Mouse (Mus musculus) spleen, adult 2 months (tissue): Measurements from ENCODE around the gene Fam160a1. TPM values are rescaled to one million over a fixed set of nuclear protein-coding genes. Genes with fewer than 3 reads are reported as not detected.

Experiments used
- DNase-seq, 2 experiments: peaks; one replicate each; pipeline versions ENCODE4 v3.0.0 to v3.0.0-alpha.2; 2012 to 2021; ENCODE audit warnings: low spot score in 2 of 2, low read depth in 1 of 2
- H3K27ac ChIP-seq: fragments of 200-500 bp; 2 replicates; pipeline ENCODE4 v1.5.1; 2012; ENCODE audit warnings: low read length, inconsistent platforms; ENCODE audit not compliant: insufficient read depth
- H3K27me3 ChIP-seq: fragments of 200-500 bp; 2 replicates; pipeline ENCODE4 v1.6.1; 2012; ENCODE audit warnings: mild to moderate bottlenecking, moderate library complexity, low read length, inconsistent platforms; ENCODE audit not compliant: control insufficient read depth, insufficient read depth
- H3K36me3 ChIP-seq: fragments of 200-500 bp; 2 replicates; pipeline ENCODE4 v1.6.1; 2012; ENCODE audit warnings: mild to moderate bottlenecking, low read length, inconsistent platforms; ENCODE audit not compliant: control insufficient read depth, insufficient read depth
- H3K4me1 ChIP-seq: fragments of 200-500 bp; 2 replicates; pipeline ENCODE4 v1.6.1; 2011; ENCODE audit warnings: inconsistent platforms; ENCODE audit not compliant: control insufficient read depth, insufficient read depth, insufficient read length
- H3K4me3 ChIP-seq: fragments of 200-500 bp; 2 replicates; pipeline ENCODE4 v1.5.1; 2011; ENCODE audit warnings: mild to moderate bottlenecking, inconsistent platforms; ENCODE audit not compliant: insufficient read depth, insufficient read length; ENCODE audit errors: extremely low read depth
- CTCF ChIP-seq: fragments of 200-500 bp; IDR thresholded peaks from 2 replicates; pipeline ENCODE4 v1.5.1; 2011; ENCODE audit warnings: mild to moderate bottlenecking, inconsistent platforms; ENCODE audit not compliant: insufficient read depth, insufficient read length, insufficient replicate concordance; ENCODE audit errors: extremely low read depth
- POLR2A ChIP-seq: fragments of 200-500 bp; IDR thresholded peaks from 2 replicates; pipeline ENCODE4 v1.6.1; 2011; ENCODE audit warnings: low read depth, low read length, inconsistent platforms
- WGBS: fragments of 180-500 bp; shearing (Covaris S2); methylation state at CpG from one replicate; pipeline ENCODE4 v1.1.7; 2018; 5-methylcytosine and 5-hydroxymethylcytosine counted together
- polyA plus RNA-seq: library from polyadenylated mRNA; depleted of rRNA; stranded (reverse); fragments of >200 nt; gene quantifications from 2 replicates; pipeline ENCODE4 v1.2.3, GENCODE M21; 2012

Fam160a1 gene
- polyA plus RNA-seq, 1 experiment: 0.58 TPM

DNA sequence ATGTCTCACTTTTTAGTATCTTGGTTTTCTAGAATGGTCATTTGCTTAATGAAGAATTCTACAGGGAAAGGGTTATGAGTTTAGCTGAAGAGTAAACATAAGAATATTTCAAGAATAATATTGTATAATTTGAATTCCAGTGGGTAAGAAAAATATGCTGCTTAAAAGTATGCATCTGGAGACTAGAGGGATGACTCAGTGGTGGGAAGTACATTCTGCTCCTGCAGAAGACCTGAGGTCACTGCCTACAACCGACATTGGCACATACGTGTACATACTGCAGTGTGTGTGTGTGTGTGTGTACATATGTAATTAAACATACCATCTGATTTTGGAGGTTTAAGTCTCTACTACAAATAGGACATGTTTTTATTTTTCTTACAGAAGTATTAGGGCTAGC, 181.5 kb downstream of the Fam160a1 start:
- H3K27me3 ChIP-seq: no peaks in the 10 kb centered on the region
- H3K36me3 ChIP-seq: no peaks in the 10 kb centered on the region
- DNase-seq: no peak
- TF ChIP-seq CTCF (no peak), POLR2A (no peak)
- no peak overlapping the region for H3K4me3 ChIP-seq
- H3K27ac ChIP-seq: no peak overlapping the region
- H3K4me1 ChIP-seq: no peaks in the 10 kb centered on the region
- WGBS: 98% methylated on average over 2 of the region's 2 CpGs

DNA sequence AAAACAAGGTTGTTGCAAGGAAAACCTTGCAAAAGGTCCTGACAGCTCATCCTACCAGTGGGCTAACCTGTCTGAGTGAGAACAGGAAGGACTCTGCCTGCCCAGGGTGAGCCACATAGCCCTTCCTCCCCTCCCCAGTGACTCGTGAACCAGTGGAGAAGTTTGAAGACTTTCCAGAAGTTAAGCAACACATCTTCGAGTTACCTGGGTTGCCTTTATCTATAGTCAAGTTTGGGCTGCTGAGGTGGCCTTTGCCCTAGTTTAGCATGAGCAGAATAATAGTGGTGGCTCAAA, 182.0 kb downstream of the Fam160a1 start:
- Histone ChIP-seq H3K36me3 (no peaks in the 10 kb centered on the region), H3K27ac (no peak overlapping the region), H3K27me3 (no peaks in the 10 kb centered on the region), H3K4me3 (no peak overlapping the region), H3K4me1 (no peaks in the 10 kb centered on the region)
- no peak for DNase-seq
- TF ChIP-seq POLR2A: no peak
- no peak for TF ChIP-seq CTCF
- 42% methylated on average over 2 of the region's 2 CpGs for WGBS

DNA sequence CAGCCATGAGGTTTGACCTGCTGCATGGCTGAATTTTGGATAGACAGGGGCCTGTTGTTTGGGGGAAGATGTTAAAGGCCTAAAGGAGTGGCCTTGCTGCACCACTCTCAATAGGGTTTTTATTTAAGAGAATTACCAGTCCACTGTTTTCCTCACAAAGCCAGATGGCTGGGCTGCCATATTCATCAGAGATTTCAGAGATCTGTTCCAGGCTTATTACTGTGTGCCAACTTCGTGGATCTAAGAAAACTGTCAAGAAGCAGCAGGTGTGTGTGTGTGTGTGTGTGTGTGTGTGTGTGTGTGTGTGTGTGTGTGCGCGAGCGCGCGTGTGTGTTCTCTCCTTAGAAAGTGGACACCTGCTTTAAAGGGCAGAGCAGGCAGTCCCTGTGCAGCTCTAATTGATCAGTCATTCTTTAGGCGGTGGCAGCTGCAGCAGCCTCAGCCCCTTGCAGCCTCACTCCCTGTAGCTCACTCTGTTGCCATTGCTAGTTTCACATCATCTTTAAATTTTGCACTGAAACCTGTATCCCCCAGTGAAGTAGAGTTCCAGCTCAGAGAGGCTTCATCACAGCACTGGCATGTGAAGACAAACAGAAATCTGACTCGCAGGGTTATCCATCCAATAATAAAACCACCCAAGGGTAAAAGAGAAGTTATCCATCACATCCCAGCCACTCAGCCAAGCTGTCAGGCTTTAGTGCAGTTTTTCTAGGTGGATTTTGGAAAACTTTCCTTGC, 182.5 kb downstream of the Fam160a1 start:
- no peak for DNase-seq
- no peak overlapping the region for H3K4me3 ChIP-seq
- TF ChIP-seq CTCF: no peak
- no peak for TF ChIP-seq POLR2A

DNA sequence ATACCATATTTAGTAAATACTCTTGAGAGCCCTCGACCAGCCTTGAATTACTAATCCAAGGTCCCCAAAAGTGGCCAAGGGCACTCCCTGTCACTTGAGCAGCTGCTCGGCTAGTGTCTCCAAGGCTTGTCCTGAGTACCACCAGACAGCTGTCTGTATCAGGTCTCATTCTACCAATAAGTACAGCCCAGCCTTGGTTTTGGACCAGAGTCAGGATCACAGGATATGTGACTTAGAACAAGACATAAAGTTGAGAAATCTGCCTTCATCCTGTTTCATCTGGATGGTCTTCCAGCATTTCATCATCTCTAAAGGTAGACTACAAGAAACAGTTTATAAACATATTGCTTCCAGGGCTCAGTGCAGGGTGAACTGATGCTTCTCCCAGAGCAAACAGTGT, 183.4 kb downstream of the Fam160a1 start:
- Histone ChIP-seq H3K4me3 (no peak overlapping the region), H3K4me1 (no peaks in the 10 kb centered on the region), H3K27ac (no peak overlapping the region), H3K36me3 (no peaks in the 10 kb centered on the region), H3K27me3 (no peaks in the 10 kb centered on the region)
- no peak for TF ChIP-seq CTCF
- no peak for TF ChIP-seq POLR2A
- DNase-seq: no peak
- WGBS: 85% methylated on average over 2 of the region's 2 CpGs

More for the DNA sequence above, 182.5 kb downstream of the Fam160a1 start:
- H3K27me3 ChIP-seq: no peaks in the 10 kb centered on the region
- H3K4me1 ChIP-seq: no peaks in the 10 kb centered on the region
- 93% methylated on average over 8 of the region's 8 CpGs for WGBS
- H3K36me3 ChIP-seq: no peaks in the 10 kb centered on the region
- H3K27ac ChIP-seq: no peak overlapping the region

DNA sequence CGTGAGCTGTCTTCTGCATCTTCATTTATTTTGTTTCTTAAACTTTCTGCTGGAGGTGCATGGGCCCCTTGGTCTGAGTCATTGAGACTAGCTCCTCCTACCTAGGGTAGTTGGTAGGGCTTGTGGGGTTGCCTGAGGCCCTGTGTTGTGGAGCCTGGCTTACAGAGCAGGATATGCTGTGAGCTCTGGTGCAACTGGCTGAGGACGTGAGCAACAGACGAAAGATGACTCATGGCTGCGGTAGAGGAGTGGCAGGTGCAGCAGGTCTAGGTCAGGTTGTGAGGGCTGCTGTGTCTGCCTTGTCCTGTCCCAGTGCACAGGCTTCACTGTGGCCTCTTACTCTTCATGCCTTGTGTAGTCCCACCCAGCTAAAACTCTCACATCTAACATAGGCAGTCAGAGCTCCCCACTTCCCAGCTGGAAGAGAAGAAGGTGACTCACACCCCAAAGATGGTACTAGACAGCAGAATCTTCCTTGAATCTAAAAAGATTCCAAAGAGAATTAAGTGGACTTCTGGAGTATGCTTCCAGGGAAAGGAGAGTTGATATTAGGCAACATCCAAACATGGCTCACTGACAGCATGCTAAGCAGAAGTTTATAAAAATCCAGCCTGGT, 187.1 kb downstream of the Fam160a1 start:
- H3K36me3 ChIP-seq: no peaks in the 10 kb centered on the region
- 94% methylated on average over 4 of the region's 4 CpGs for WGBS
- H3K27me3 ChIP-seq: no peaks in the 10 kb centered on the region
- no peak for DNase-seq
- H3K4me1 ChIP-seq: no peaks in the 10 kb centered on the region
- H3K27ac ChIP-seq: no peak overlapping the region
- no peak overlapping the region for H3K4me3 ChIP-seq
- TF ChIP-seq CTCF (no peak), POLR2A (no peak)

DNA sequence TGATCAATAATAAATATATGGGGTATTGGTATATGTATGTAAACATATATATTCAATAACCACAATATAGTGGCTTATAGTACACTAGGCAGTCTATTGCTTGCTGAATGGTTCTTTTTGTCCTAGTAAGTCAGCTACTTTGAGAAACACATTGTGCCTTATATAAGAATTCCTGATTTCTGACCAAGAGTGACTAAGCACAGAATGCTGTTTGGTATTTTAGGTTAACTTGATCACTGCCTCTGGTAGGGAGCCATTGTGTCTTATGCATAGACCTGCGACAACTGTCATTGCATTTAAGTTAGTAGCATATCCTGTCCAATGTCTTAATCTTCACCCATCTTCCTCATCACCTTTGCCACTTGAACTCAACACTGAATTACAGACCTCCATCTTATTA, 197.3 kb downstream of the Fam160a1 start:
- no peak for DNase-seq
- H3K4me3 ChIP-seq: no peak overlapping the region
- H3K27ac ChIP-seq: no peak overlapping the region
- WGBS: 93% methylated on average over 1 of the region's 1 CpGs
- no peaks in the 10 kb centered on the region for H3K4me1 ChIP-seq
- TF ChIP-seq POLR2A (no peak), CTCF (no peak)
- H3K27me3 ChIP-seq: no peaks in the 10 kb centered on the region
- H3K36me3 ChIP-seq: peaks cover 9% of the 10 kb centered on the region; the same call in 1 of the 2 replicates

DNA sequence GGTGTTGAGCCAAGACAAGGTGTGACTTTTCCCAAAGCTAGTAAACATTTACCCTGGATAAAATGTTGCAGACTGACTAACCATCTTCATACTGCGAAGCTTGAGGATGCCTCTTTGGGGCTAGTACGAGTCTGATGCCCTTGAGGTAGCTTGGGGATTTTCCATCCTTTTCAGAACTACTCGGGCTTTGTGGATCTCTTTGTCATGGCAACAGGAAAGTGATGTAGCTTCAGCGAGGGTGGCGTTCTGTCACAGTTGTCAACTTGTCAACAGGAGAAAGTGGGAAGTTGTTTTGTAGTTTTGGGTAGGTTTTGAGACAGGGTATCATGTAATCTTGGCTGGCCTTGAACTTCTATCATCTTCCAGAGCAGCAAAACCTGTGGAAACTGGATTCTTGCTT, 197.7 kb downstream of the Fam160a1 start:
- H3K4me1 ChIP-seq: no peaks in the 10 kb centered on the region
- no peak overlapping the region for H3K4me3 ChIP-seq
- 95% methylated on average over 5 of the region's 5 CpGs for WGBS
- DNase-seq: no peak
- TF ChIP-seq CTCF (no peak), POLR2A (no peak)
- no peak overlapping the region for H3K27ac ChIP-seq
- H3K36me3 ChIP-seq: peaks cover 9% of the 10 kb centered on the region; the same call in 1 of the 2 replicates
- no peaks in the 10 kb centered on the region for H3K27me3 ChIP-seq
